Mouse (Mus musculus): Measurements from ENCODE around the gene She. TPM values are rescaled to one million over a fixed set of nuclear protein-coding genes. Genes with fewer than 3 reads are reported as not detected.

She gene
- total RNA-seq, 2 experiments from 2014 or later = not detected

Other genes with a start within 250 kb of the She start
- gene Adar, start 116.3 kb upstream of the She start, total RNA-seq (2014; fragmentation: Nextera tagmentation) = 44.0 and 50.6 TPM in 2 replicates
- 21.0 and 29.4 TPM in 2 replicates for gene Adar, start 116.3 kb upstream of the She start, total RNA-seq (2017)
- gene Chrnb2, start 66.7 kb upstream of the She start, total RNA-seq (2014; fragmentation: Nextera tagmentation) = 1.0 and 1.9 TPM in 2 replicates
- gene Chrnb2, start 66.7 kb upstream of the She start, total RNA-seq (2017) = 0.38 and 0.76 TPM in 2 replicates
- gene Ube2q1, start 57.8 kb upstream of the She start, total RNA-seq (2014; fragmentation: Nextera tagmentation) = 51.3 and 53.5 TPM in 2 replicates
- gene Ube2q1, start 57.8 kb upstream of the She start, total RNA-seq (2017) = 89.0 and 89.6 TPM in 2 replicates
- 0.27 TPM in 1 of 2 replicates, not detected in the other for gene Il6ra, start 81.8 kb downstream of the She start, total RNA-seq (2014; fragmentation: Nextera tagmentation)
- 0.80 TPM in 2 replicates for gene Il6ra, start 81.8 kb downstream of the She start, total RNA-seq (2017)
- gene Atp8b2, start 132.1 kb downstream of the She start, total RNA-seq (2014; fragmentation: Nextera tagmentation) = 4.6 and 9.4 TPM in 2 replicates
- gene Atp8b2, start 132.1 kb downstream of the She start, total RNA-seq (2017) = 7.8 and 12.8 TPM in 2 replicates
- 162 and 225 TPM in 2 replicates for gene Hax1, start 167.4 kb downstream of the She start, total RNA-seq (2014; fragmentation: Nextera tagmentation)
- 72.2 and 78.6 TPM in 2 replicates for gene Hax1, start 167.4 kb downstream of the She start, total RNA-seq (2017)
- gene 4933434E20Rik, start 220.3 kb downstream of the She start, total RNA-seq (2014; fragmentation: Nextera tagmentation) = 47.5 and 67.7 TPM in 2 replicates
- 42.7 and 55.0 TPM in 2 replicates for gene 4933434E20Rik, start 220.3 kb downstream of the She start, total RNA-seq (2017)
- gene Ubap2l, start 221.3 kb downstream of the She start, total RNA-seq (2014; fragmentation: Nextera tagmentation) = 319 and 326 TPM in 2 replicates
- 151 and 159 TPM in 2 replicates for gene Ubap2l, start 221.3 kb downstream of the She start, total RNA-seq (2017)
- 192 and 222 TPM in 2 replicates for gene Tpm3, start 241.3 kb downstream of the She start, total RNA-seq (2014; fragmentation: Nextera tagmentation)
- 375 and 390 TPM in 2 replicates for gene Tpm3, start 241.3 kb downstream of the She start, total RNA-seq (2017)

Measured in megakaryocyte-erythroid progenitor cell, adult 5-6 weeks (primary cell).